Mouse (Mus musculus) cortical plate, adult 2 months (tissue): ENCODE results near the gene Pilra.

ENCODE experiments used
- CTCF ChIP-seq: fragments of 200-500 bp; IDR thresholded peaks from 2 replicates; pipeline ENCODE4 v1.5.1; 2011; ENCODE audit warnings: mild to moderate bottlenecking, control low read depth, low read length; ENCODE audit not compliant: insufficient read depth; ENCODE audit errors: extremely low read depth
- POLR2A ChIP-seq: fragments of 200-500 bp; IDR thresholded peaks from 2 replicates; pipeline ENCODE4 v1.6.1; 2011; ENCODE audit warnings: mild to moderate bottlenecking, low read length, control low read depth; ENCODE audit not compliant: insufficient read depth; ENCODE audit errors: extremely low read depth

DNA sequence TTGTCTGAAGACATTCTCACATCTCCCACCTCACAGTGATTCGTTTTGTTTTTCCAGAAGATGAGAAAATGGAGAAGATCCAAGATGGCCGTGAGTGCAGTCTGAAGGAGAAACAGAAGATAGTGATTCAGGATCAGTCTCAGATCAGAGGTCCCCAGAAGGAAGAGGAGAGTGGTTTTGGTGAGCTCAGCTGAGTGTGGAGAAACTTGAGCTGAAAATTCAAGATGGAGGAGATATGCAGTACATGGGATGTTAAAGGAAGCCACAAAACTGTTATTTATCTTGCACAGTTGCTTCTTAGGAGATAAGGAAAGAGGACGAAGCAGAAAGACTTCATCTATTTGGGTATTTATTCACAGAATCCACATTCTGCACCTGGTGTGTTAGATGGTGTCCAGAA lies 35.2 kb downstream of the Pilra start:
- no peak for TF ChIP-seq CTCF
- no peak for TF ChIP-seq POLR2A
